Mouse (Mus musculus) olfactory bulb, adult 2 months (tissue): ENCODE measurements at regions not wholly inside any gene's neighbourhood (a gene's known extent, or its start where the extent isn't known, plus 50 kb on each side); places are given as distances from the start of the nearest gene placed in this dataset.

Experiments used
- CTCF ChIP-seq: fragments of 200-500 bp; IDR thresholded peaks from 2 replicates; pipeline ENCODE4 v1.5.1; 2012; ENCODE audit warnings: low read depth, mild to moderate bottlenecking, low read length, moderate library complexity; ENCODE audit not compliant: insufficient read depth
- POLR2A ChIP-seq: fragments of 200-500 bp; IDR thresholded peaks from 2 replicates; pipeline ENCODE4 v1.6.1; 2012; ENCODE audit warnings: mild to moderate bottlenecking, low read depth, low read length, moderate library complexity; ENCODE audit not compliant: insufficient read depth

GRCm38 (mm10) chr3:57218431-57218830 lies 83.4 kb downstream of the Tm4sf1 start:
- TF ChIP-seq CTCF (no peak), POLR2A (no peak)
